Mouse (Mus musculus): Measurements from ENCODE around the gene Mex3a.
"Not testable (repeated sequence)": the region's sequence is repeated elsewhere in the genome, so short reads cannot be mapped to it uniquely, and the experiment has no call there.

Mex3a gene

DNA sequence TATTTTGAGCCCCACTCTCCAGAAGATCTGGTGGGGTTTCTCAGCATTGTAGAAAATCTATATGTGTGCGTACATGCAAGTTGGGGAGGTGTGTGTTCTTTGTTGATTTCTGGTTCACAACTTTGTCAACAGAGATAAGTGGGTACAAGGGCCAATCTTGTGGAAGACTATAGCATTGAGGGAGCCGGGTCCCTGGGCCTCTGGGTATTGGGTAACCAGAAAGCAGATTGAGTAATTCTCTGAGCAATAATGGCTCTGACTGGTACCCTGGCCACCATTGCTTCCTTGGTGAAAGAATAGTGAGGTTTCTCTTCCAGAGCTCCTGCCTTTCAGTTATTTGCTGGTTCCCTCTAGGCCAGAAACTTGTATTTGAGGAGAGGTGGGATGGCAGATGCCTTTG, 36.9 kb downstream of the Mex3a start:
- DNase-seq (ENCODE audit: low spot score in 2 of 2): no peak

DNA sequence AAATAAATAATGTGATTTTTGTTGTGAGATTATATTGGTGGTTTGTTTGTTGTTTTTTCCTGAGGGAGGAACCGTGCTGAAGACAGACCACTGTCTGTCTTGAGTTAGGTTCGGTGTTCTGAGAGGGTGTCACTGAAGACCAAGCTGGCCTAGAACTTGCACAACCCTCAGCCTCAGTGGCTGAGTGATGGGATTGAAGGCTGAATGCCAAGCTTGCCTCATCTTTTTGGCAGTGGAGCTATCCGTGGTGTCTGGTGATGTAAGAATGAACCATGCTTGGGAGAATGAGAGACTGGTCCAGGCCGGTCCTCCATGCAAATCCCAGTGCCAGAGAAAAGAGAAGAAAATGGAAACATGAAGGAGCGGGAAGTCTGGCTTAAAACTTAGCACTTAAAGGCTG, 37.5 kb downstream of the Mex3a start:
- peak in 1 of 2 experiments; percentile 54 for DNase-seq (ENCODE audit: low spot score in 2 of 2)

DNA sequence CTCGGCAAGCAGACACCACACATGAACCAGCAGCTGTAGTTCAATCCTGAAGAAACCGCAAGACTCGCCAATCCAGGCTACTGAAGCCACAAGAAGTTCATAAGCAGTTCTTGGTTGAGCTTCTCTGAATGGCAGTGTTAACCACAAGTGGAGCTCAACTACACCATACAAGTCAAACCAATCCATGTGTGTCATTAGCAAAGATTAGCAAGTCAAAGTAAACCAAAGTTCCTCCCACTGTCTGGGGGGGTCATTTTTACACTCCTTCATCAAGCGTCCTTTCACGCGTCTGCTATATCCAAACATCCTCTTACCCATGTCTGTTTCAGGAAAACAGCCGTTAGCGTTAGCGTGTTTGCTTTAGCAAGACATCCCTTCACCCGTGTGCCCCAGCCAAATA, 38.1 kb downstream of the Mex3a start:
- DNase-seq (ENCODE audit: low spot score in 2 of 2): no peak

GRCm38 (mm10) chr3:88571856-88572255, 39.7 kb downstream of the Mex3a start:
- DNase-seq (ENCODE audit: low spot score in 2 of 2): no peak

- DNase-seq (ENCODE audit: low spot score in 2 of 2): no peak
Observed at GRCm38 (mm10) chr3:88572835-88573234, 40.6 kb downstream of the Mex3a start.

DNA sequence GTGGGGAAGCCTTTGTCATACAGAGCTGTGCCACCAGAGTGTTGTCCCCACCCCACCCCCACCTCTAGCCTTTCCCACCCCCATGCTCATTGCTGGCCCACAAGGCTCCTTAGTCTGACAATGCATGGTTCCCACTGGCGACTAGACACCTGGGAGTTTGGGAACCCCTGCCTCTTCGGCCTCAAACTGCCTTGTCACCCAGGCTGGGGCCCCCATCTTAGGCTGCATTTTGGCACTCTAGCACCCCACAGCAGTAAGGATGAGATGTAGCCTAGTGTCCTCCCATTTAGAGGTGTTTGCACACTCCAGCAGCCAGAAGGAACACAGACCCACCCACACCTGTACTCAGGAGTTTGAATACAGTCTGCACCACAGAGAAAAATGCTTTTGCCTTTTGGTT, 41.6 kb downstream of the Mex3a start:
- DNase-seq (ENCODE audit: low spot score in 2 of 2): no peak

GRCm38 (mm10) chr3:88575540-88575939, 43.3 kb downstream of the Mex3a start, which contains the start of gene Ssr2:
TSS of gene Ssr2 (plus strand) at chr3:88575876.
- no peak for DNase-seq (ENCODE audit: low spot score in 2 of 2)

DNA sequence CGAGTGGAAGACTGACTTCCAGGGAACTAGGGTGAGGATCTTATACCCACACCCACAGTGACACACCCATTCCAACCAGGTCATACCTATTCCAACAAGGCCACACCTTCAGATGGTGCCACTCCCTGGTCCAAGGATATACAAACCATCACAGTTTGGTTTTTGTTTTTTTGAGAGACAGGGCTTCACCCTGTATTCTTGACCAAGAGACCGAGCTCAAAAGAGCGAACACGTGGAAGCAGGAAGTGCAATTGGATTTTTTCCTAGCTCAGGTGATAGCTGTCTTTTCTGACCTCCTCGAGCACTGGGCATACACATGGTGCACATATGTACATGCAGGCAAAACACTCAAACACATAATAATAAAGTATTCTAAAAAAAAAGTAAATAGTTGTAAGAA, 45.7 kb downstream of the Mex3a start:
- not testable (repeated sequence) for DNase-seq (ENCODE audit: low spot score in 2 of 2)

- DNase-seq (ENCODE audit: low spot score in 2 of 2): no peak
Observed at GRCm38 (mm10) chr3:88578498-88579424, 46.6 kb downstream of the Mex3a start.

- DNase-seq (ENCODE audit: low spot score in 2 of 2): peak; percentile 68 to 77
Observed at GRCm38 (mm10) chr3:88579454-88580117, 47.4 kb downstream of the Mex3a start.

- DNase-seq (ENCODE audit: low spot score in 2 of 2): no peak
Observed at GRCm38 (mm10) chr3:88585769-88586168, 53.6 kb downstream of the Mex3a start.

GRCm38 (mm10) chr3:88586640-88587039, 54.4 kb downstream of the Mex3a start:
- no peak for DNase-seq (ENCODE audit: low spot score in 2 of 2)

DNA sequence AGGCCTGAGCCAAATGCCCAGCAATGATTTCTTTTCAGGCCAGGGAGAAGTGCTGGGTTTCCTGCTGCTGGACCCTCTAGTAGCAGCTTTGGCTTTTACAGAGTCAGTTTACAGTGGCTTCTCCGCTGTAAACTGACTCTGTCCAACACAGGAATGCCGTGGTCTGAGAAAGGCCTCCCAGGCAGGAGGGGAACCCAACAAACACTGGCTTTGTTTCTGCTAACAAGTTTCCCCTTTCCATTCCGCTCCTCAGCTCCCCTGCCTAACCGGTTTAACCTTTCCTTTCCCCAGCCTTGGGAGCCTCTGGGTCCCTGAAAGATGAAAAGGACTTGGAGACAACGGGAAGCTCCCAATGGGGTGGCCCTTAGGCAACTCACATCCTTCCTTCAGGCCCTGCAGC, 58.1 kb downstream of the Mex3a start:
- DNase-seq (ENCODE audit: low spot score in 2 of 2): no peak

Measured in urinary bladder, postnatal 36 days (tissue).